Mouse (Mus musculus) stomach, postnatal 0 days (tissue): ENCODE measurements around the gene Kif19a.

ENCODE experiments used
- CTCF ChIP-seq: IDR thresholded peaks from 2 replicates; pipeline ENCODE4 v1.5.1; 2016; ENCODE audit warnings: antibody characterized with exemption, low read depth, mild to moderate bottlenecking, moderate library complexity
- EP300 ChIP-seq: optimal IDR thresholded peaks from 2 replicates; pipeline ENCODE3; 2016; ENCODE audit warnings: antibody characterized with exemption

DNA sequence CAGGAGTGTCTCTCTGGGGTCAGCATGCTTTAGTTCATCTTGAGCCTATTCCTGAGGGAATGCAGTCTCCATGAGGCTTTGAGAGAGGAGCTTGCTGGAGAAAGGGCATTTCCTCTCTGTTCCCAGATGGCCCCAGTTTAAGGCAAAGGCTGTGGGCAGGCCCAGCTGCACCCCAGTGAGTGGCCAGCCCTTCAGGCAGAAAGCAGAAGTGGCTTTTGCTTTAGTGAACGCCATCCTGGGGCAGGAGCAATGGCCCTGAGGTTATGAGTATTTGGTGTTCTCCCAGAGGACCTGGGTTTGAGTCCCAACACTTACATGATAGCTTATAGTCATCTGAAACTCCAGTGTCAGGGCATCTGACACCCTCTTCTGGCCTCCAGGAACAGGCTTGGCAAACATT lies 56.1 kb downstream of the Kif19a start:
- no peak for TF ChIP-seq CTCF
- no peak for TF ChIP-seq EP300
